Mouse (Mus musculus): ENCODE results near the gene Stx5a. TPM values are rescaled to one million over a fixed set of nuclear protein-coding genes. Genes with fewer than 3 reads are reported as not detected.

Stx5a gene
- total RNA-seq, 2 experiments from 2014 or later = 20.9 to 21.6 TPM

DNA sequence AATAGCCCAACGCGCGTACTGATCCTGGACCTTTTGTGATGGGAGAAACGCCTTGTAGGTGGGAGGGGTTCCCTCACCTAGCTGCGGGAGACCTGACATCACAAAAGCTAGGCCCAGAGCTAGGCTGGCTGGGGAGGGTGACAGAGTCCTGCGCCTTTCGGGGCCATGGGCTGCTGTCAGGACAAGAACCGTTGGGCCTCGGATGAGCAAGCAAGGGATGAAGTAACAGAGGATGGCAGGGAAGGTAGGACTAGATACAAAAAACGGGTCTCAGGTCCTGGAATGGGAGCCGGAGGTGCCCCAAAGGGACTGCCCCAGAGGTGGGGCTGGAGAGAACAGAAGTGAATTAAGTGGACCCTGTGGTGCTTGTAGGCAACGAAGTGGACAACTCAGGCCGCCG is 610 bp upstream of the Stx5a start, which contains the start of gene 1700092M07Rik:
1700092M07Rik (plus strand) TSS at position 116 of the 400 bp plus-strand sequence.
- DNase-seq = no peak

DNA sequence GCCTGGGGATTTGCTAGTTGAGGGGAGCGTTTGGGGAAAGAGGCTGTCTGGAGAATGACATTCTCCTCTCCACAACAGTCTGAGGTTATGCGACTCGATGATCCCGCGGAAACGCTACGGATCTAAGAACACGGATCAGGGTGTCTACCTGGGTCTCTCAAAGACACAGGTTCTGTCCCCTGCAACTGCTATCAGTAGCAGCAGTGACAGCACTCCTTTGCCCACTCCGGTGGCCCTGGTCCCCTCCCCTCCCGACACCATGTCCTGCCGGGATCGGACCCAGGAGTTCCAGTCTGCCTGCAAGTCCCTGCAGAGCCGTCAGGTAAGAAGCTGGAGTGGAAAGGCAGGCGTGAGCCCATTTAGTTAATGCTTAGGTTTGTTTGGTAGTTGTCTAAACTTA is 963 bp downstream of the Stx5a start:
- no peak for DNase-seq

DNA sequence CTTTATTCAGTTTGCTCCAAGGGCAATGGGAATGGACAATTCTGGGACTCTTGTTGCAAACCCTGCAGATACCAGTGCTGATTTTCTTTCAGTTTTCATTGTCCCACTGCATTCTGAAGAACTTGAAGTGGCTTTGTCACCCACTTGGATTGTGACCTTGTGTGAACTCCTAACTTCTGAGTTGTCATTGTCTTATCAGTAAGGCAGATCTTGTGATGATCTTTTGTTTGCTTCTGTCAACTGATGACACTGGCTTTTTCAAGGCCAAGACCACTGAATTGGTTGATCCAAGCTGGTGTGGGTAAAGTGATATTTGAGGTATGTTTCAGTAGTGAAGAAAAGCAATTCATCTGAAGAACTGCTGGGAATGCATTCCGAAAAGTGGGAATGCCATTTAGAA is 4.2 kb downstream of the Stx5a start:
- DNase-seq = no peak

DNA sequence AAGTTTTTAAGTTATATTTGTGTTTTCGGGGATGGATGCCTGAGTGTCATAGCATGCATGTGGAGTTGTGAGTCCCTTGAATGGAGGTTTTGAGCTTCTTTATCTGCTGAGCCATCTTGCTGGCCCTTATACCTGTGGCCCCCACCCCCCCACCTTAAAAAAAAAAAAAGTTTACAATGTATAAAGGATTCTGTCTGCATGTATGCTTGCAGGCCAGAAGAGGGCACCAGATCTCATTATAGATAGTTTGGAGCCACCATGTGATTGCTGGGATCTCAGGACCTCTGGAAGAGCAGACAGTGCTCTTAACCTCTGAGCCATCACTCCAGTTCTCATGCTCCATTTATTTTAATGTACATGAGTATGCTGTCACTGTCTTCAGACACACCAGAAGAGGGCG is 6.2 kb downstream of the Stx5a start:
- no peak for DNase-seq

DNA sequence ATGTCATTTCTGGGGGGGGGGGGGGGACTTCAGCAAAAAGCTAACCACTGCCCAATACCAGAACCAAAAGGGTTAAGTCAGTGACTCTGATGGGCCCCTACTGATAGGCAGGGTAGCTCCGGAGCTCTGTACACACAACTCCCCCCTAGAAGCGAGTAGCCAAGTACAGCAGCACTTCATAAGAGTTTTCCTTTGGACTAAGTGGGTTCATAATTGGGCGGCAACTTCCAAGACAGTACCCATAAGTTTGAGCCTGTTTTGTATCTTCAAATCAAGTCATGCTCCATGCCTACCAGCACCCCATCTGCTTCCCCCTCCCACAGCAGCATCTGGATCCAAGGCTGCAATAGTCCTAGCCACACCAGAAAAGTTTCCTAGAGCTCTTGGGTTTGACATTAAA is 14.4 kb downstream of the Stx5a start:
- no peak for DNase-seq

DNA sequence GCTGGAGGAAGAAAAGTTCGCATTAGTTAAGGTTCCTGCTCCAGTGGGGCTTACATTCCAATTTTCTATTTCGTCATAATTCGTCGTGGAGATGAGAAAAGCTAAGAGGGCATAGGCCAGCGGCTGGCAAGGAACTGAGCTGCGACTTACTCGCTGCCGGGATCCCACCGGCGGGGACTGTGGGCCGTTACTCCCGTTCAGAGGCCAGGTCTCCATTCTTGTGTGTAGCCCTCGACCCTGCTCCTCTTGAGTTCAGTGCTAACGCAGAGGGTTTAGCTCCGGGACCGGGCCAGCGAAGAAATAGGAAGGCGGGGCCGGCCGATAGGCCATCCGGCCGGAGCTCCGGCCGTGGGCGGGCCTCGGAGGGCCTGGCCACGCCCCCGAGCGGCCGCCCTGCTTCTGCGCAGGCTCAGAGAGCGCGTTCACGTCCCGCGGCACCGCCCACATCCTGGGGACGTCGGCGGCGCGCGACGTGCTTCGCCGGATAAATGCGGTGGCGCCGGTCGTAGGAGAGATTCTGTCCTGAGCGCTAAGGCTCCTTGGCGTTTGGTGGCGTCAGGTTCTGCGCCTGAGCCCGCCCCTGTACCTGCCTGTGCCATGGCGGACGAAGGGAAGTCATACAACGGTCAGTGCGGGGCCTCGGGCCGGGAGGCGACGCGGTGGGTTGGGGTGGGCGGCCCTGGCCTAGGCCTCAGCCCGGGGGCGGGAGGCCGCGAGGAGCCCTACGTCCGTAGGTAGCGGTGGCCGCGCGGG is 15.6 kb downstream of the Stx5a start, which contains the start of gene Nxf1:
Nxf1 (plus strand) TSS at position 439 of the 753 bp plus-strand sequence.
- peak; percentile 93 for DNase-seq

- DNase-seq = no peak
Measured at GRCm38 (mm10) chr19:8757471-8757998, 16.3 kb downstream of the Stx5a start.

GRCm38 (mm10) chr19:8758899-8759298 is 17.7 kb downstream of the Stx5a start:
- no peak for DNase-seq

- no peak for DNase-seq
Measured at GRCm38 (mm10) chr19:8760757-8761156, 19.5 kb downstream of the Stx5a start.

DNA sequence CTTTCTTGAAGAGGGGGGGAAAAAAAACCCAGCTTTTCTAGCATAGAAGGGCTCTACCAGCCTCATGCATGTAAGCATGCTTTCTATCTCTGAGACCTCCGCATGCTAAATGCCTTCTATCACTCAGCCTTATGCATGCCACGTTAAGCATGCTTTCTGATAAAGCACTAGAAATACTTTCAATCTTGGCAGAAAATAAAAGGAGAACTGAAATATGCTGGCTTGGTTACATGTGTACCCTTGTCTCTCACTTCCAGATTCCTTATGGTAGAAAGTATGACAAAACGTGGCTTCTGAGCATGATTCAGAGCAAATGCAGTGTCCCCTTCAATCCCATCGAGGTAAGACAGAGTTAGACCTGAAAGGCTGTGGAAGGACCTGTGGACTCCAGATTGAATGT is 22.1 kb downstream of the Stx5a start:
- no peak for DNase-seq

GRCm38 (mm10) chr19:8765562-8765961 is 24.3 kb downstream of the Stx5a start:
- no peak for DNase-seq

DNA sequence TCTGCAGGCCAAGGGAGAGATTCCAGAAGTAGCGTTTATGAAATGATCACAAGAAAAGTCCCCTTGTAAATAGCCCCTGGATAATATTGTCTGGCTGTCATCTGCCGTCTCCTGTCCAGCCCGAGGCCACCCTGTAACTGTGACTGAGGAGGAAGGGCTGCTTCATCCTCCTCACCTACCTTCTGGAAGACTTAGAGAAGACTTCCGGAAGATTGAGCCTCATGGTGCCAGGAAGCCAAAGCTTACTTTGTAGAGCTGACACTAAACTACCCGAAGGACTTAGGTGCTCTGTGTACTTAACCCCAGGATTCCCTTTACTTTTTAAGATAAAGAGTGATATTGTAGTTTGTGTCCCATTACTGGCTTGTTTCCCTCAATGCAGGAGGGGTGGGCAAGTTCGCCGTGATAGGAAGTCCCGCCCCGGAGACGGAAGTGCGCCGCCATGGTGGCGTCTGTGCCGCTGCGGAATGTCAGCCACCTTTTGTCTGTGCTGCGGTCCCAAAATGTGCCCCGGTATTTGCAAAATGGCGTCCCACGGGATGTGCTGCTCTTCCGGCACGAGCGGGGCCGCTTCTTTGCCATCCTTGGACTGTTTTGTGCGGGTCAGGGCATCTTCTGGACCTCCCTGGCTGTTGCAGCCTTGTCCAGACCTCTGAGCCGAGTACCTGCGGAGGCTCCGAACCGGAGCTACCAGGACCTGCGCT is 29.5 kb downstream of the Stx5a start, which contains the start of gene Tmem223:
Tmem223 (plus strand) TSS at position 430 of the 704 bp plus-strand sequence.
- peak; percentile 77 for DNase-seq

- no peak for DNase-seq
Measured at GRCm38 (mm10) chr19:8772996-8773395, 31.8 kb downstream of the Stx5a start.

GRCm38 (mm10) chr19:8773409-8773808 is 32.2 kb downstream of the Stx5a start:
- no peak for DNase-seq

- peak; percentile 91 for DNase-seq
Measured at GRCm38 (mm10) chr19:8774086-8774835, 33.0 kb downstream of the Stx5a start, which contains the start of gene Tmem179b. Gene Tmem179b, minus strand, starts transcription at chr19:8774467.

DNA sequence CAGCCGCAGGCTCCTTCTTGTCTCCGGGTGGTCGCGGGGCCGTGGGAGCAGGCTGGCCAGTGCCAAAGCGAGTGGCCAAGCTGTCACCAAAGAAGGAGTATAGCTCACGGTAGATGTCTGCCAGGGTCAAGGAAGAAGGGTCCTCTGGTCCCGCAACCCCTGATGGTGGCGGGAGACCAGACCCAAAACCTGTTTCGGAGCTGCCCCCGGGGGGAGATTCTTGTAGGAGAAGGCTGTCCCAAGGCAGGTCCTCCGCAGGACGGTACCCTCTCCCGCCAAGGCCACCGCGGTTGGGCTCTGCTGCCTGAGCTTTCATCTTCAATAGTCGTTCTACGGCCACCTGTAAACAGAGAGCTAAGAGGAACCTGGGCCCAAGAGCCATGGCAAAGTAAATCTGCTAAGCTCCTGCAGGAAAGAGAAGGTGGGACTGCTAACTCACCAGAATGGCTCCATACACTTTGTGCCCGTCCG is 33.8 kb downstream of the Stx5a start:
- DNase-seq = peak; percentile 24

DNA sequence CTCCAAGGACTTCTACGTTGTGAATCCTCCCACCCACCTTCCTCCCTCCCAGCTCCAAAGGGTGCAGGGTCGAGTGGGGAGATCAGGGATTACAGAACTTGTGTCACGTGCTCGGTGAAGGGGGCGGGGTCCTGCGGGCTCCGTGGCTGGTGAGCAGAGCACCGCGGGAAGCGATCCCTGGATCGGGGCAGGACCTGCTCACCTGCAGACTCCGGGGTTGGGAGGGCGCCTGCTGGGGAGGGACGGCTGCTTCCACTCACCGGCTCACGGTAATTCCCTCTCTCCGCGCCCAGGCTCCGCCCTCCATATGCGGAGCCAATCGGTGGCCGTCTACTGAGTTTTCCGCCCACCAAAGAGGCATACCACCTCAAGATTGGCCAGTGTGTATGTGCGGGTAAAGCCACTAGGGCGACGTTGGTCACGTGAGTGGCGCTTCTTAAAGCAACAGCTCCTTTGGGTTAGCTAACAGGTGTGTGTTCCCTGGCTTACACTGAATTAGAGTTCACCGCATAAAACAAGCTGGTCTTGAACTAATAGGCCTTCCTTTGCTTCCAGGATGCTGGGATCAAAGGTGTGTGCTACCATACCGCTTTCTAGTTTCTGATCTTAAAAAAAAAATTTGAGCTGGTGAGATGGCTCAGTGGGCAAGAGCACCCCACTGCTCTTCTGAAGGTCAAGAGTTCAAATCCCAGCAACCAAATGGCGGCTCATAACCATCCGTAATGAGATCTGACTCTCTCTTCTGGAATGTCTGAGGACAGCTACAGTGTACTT is 45.0 kb downstream of the Stx5a start, which contains the start of gene Taf6l:
Taf6l (minus strand) TSS at position 410 of the 774 bp plus-strand sequence.
- DNase-seq = peak; percentile 92

GRCm38 (mm10) chr19:8788521-8788920 is 47.3 kb downstream of the Stx5a start:
- DNase-seq = no peak

GRCm38 (mm10) chr19:8789171-8789570 is 48.0 kb downstream of the Stx5a start:
- no peak for DNase-seq

- DNase-seq = no peak
Measured at GRCm38 (mm10) chr19:8790171-8790570, 49.0 kb downstream of the Stx5a start.

DNA sequence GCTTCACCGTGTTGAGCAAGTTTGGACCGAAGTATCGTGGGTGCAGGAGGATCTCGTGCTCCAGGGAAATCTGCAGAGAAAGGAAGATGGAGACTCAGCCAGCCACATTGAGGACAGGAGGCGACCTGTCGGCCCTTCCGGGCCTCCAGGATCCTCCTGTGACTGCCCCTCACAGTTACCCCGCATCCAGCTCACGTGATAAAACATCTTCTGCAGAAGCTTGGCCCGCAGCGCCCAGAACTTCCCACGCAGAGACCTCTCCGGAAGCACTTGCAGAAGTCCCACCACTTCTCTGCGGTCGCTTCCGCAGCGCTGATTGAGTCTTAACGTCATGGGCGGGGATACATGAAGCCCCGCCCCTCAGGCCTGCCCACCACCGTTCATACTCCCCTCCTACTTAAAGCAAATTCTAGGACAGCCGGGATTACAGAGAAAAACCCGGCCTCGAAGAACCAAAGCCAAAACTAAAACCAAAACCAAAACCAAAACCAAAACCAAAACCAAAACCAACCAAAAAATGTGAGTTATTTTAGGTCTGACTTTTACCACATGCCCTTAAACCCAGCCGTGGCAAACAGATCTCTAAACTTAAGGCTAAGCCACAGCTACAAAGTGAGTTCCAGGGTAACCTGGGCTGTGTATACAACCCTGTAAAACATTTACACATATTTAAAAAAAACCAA is 57.2 kb downstream of the Stx5a start, which contains the start of gene Polr2g:
Polr2g (minus strand) TSS at position 314 of the 683 bp plus-strand sequence.
- DNase-seq = peak; percentile 92
